Mouse (Mus musculus) kidney, embryonic 16.5 days (tissue): Measurements from ENCODE around the gene Gm1979. TPM values are rescaled to one million over a fixed set of nuclear protein-coding genes. Genes with fewer than 3 reads are reported as not detected.
"Not testable (repeated sequence)": the region's sequence is repeated elsewhere in the genome, so short reads cannot be mapped to it uniquely, and the experiment has no call there.

Source experiments
- ATAC-seq: fragments of 200-750 bp; cut with Nextera tagmentation; 2 replicates; pipeline ENCODE4 v1.8.0; 2017; ENCODE audit warnings: moderate TSS enrichment; ENCODE audit not compliant: low FRiP score, low TSS enrichment
- H3K27ac ChIP-seq: fragments of 300-500 bp; sonication (generic); 2 replicates; pipeline ENCODE4 v1.5.1; 2014; ENCODE audit warnings: low read length
- H3K27me3 ChIP-seq: fragments of 300-500 bp; sonication (generic); 2 replicates; pipeline ENCODE4 v1.6.1; 2014; ENCODE audit warnings: low read length, control low read depth, mixed read lengths; ENCODE audit not compliant: insufficient read depth
- H3K36me3 ChIP-seq: fragments of 300-500 bp; sonication (generic); 2 replicates; pipeline ENCODE4 v1.6.1; 2014; ENCODE audit warnings: low read length, control low read depth, mixed read lengths; ENCODE audit not compliant: insufficient read depth
- H3K4me1 ChIP-seq: fragments of 300-500 bp; sonication (generic); 2 replicates; pipeline ENCODE4 v1.6.1; 2014; ENCODE audit warnings: low read length, control low read depth, mixed read lengths; ENCODE audit not compliant: insufficient read depth
- H3K4me2 ChIP-seq: fragments of 300-500 bp; sonication (generic); replicated peaks from 2 replicates; pipeline ENCODE4 v1.6.1; 2014; ENCODE audit warnings: low read depth, low read length
- H3K4me3 ChIP-seq: fragments of 300-500 bp; sonication (generic); 2 replicates; pipeline ENCODE4 v1.5.1; 2014; ENCODE audit warnings: mild to moderate bottlenecking, low read length
- H3K9ac ChIP-seq: fragments of 300-500 bp; sonication (generic); replicated peaks from 2 replicates; pipeline ENCODE4 v1.6.1; 2014; ENCODE audit warnings: low read length
- H3K9me3 ChIP-seq: fragments of 300-500 bp; sonication (generic); 2 replicates; pipeline ENCODE4 v1.6.1; 2016; ENCODE audit warnings: low read length, control low read depth
- WGBS: fragments of 180-500 bp; shearing (Covaris S2); extraction: QIAGEN DNeasy Blood & Tissue Kit; methylation state at CpG from one replicate; pipeline ENCODE4 v1.1.7; 2014; 5-methylcytosine and 5-hydroxymethylcytosine counted together
- polyA plus RNA-seq: library from polyadenylated mRNA; unstranded; fragments of >200 nt; fragmentation: Nextera tagmentation; extraction: Ambion mirVana; gene quantifications from 2 replicates; pipeline ENCODE4 v1.2.1, GENCODE M21; 2015

Gm1979 gene
- polyA plus RNA-seq: not detected in 2 replicates

DNA sequence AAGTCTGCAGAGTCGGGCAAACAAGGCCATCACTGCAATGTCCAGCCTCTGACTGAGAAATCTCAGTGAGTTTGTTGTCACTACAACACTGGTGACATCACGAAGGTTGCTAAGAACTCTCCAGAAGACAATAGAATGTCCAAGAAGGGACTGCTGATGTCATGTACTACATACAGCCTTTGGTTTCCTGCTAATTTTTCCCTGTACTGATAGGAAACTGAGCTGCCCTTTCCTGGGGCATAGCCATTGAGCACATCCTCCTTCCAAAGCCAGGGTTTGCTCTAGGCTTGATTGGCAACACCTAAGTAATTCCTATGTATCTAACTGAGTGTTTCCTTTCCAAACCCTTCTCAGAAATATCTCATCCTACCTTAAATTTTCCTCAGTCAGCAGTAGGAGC is at the start of gene Gm1979:
Gene Gm1979, minus strand, starts transcription at position 101 of the 400 bp plus-strand sequence.
- H3K4me1 ChIP-seq, H3K9ac ChIP-seq, ATAC-seq, H3K36me3 ChIP-seq, H3K9me3 ChIP-seq, H3K27me3 ChIP-seq, H3K4me2 ChIP-seq, H3K4me3 ChIP-seq, H3K27ac ChIP-seq: not testable (repeated sequence)
- 89% methylated on average over 1 of the region's 2 CpGs for WGBS

DNA sequence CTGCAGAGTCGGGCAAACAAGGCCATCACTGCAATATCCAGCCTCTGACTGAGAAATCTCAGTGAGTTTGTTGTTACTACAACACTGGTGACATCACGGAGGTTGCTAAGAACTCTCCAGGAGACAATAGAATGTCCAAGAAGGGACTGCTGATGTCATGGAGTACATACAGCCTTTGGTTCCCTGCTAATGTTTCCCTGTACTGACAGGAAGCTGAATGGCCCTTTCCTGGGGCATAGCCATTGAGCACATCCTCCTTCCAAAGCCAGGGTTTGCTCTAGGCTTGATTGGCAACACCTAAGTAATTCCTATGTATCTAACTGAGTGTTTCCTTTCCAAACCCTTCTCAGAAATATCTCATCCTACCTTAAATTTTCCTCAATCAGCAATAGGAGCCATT is 34.9 kb upstream of the Gm1979 start, which contains the start of gene Speer4a:
Gene Speer4a, minus strand, starts transcription at position 101 of the 400 bp plus-strand sequence.
- not testable (repeated sequence) for H3K9ac ChIP-seq, H3K27ac ChIP-seq, H3K9me3 ChIP-seq, H3K4me1 ChIP-seq, ATAC-seq, H3K36me3 ChIP-seq, H3K4me3 ChIP-seq, H3K4me2 ChIP-seq, H3K27me3 ChIP-seq
- 69% methylated on average over 2 of the region's 2 CpGs for WGBS

DNA sequence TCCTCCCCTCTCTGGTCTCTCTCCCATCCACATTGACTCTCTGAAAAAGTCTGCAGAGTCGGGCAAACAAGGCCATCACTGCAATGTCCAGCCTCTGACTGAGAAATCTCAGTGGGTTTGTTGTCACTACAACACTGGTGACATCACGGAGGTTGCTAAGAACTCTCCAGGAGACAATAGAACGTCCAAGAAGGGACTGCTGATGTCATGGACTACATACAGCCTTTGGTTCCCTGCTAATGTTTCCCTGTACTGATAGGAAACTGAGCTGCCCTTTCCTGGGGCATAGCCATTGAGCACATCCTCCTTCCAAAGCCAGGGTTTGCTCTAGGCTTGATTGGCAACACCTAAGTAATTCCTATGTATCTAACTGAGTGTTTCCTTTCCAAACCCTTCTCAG is 18.2 kb upstream of the Gm1979 start, which contains the start of gene Gm5862:
Gene Gm5862, minus strand, starts transcription at position 101 of the 400 bp plus-strand sequence.
- WGBS: no CpG with 5 or more reads among the region's 3 CpGs
- not testable (repeated sequence) for H3K4me1 ChIP-seq

DNA sequence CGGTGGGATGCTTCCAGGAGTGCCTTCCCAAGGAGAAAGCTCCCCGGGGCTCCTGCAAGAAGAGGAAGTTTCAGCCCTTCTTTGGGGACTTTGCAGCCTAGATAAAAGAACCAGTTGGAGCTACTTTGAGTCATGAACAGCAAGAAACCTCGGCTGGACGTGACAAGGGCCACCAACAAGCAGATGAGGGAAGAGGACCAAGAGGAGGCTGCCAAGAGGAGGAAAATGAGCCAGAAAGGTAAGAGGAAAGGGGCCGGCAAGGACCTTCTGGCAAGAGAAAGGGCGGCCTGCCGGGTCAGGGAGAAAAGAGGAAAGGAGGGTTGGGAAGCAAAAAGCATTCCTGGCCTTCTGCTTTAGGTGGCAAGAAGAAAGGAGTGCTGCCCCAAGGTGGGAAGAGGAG is 3.1 kb upstream of the Gm1979 start:
- not testable (repeated sequence) for H3K4me3 ChIP-seq, H3K9ac ChIP-seq, H3K4me1 ChIP-seq, H3K4me2 ChIP-seq, ATAC-seq, H3K27ac ChIP-seq, H3K27me3 ChIP-seq, H3K9me3 ChIP-seq, H3K36me3 ChIP-seq
- 65% methylated on average over 6 of the region's 7 CpGs for WGBS

More for the DNA sequence above, 18.2 kb upstream of the Gm1979 start, which contains the start of gene Gm5862:
- H3K27me3 ChIP-seq, H3K9me3 ChIP-seq, ATAC-seq, H3K4me2 ChIP-seq, H3K27ac ChIP-seq, H3K9ac ChIP-seq, H3K36me3 ChIP-seq, H3K4me3 ChIP-seq: not testable (repeated sequence)

DNA sequence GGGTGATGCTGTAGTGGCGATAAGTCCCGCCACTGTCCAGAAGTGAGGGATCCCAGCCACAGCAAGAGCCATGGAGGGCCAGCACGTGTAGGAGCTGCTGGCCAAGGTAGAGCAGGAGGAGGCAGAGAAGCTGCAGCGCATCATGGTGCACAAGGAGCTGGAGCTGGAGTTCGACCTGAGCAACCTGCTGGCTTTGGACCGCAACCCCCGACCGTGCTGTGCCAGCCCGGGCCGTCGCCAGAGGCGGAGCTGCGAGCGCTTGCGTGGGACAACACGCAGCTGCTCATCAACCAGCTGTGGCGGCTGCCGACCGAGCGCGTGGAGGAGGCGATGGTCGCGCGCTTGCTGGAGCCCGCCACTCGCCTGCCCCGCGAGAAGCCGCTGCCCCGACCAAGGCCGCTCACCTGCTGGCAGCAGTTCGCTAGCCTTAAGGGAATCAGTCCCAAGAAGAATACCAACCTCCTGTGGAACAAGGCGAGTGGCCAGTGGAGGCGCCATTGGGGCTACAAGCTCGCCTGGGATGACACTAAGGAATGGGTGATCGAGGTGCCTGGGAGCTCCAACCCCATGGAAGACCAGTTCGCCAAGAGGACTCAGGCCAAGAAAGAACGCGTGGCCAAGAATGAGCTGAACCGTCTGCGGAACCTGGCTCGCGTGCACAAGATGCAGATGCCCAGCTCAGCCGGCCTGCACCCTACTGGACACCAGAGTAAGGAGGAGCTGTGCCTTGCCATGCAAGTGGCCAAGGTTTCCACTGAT is 2.5 kb upstream of the Gm1979 start:
- peak; percentile 89 for ATAC-seq
- not testable (repeated sequence) for H3K27ac ChIP-seq, H3K4me1 ChIP-seq, H3K36me3 ChIP-seq, H3K9me3 ChIP-seq, H3K27me3 ChIP-seq
- peak overlapping the region; percentile 23 for H3K4me3 ChIP-seq
- 0 out of 2 replicates have a peak overlapping the region, but pooled peaks have one; percentile 28 for H3K9ac ChIP-seq
- H3K4me2 ChIP-seq: peak overlapping the region; percentile 47
- 20% methylated on average over 43 of the region's 45 CpGs for WGBS

DNA sequence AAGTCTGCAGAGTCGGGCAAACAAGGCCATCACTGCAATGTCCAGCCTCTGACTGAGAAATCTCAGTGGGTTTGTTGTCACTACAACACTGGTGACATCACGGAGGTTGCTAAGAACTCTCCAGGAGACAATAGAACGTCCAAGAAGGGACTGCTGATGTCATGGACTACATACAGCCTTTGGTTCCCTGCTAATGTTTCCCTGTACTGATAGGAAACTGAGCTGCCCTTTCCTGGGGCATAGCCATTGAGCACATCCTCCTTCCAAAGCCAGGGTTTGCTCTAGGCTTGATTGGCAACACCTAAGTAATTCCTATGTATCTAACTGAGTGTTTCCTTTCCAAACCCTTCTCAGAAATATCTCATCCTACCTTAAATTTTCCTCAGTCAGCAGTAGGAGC is 16.0 kb downstream of the Gm1979 start, which contains the start of gene Gm21698:
Gene Gm21698, minus strand, starts transcription at position 101 of the 400 bp plus-strand sequence.
- H3K36me3 ChIP-seq, H3K4me2 ChIP-seq, H3K4me3 ChIP-seq, H3K9me3 ChIP-seq, ATAC-seq, H3K9ac ChIP-seq, H3K27me3 ChIP-seq, H3K27ac ChIP-seq, H3K4me1 ChIP-seq: not testable (repeated sequence)
- no CpG with 5 or more reads among the region's 3 CpGs for WGBS

DNA sequence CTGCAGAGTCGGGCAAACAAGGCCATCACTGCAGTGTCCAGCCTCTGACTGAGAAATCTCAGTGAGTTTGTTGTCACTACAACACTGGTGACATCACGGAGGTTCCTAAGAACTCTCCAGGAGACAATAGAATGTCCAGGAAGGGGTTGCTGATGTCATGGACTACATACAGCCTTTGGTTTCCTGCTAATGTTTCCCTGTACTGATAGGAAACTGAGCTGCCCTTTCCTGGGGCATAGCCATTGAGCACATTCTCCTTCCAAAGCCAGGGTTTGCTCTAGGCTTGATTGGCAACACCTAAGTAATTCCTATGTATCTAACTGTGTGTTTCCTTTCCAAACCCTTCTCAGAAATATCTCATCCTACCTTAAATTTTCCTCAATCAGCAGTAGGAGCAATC is 32.0 kb downstream of the Gm1979 start, which contains the start of gene Gm21680:
Gene Gm21680, minus strand, starts transcription at position 101 of the 400 bp plus-strand sequence.
- not testable (repeated sequence) for H3K36me3 ChIP-seq, H3K4me3 ChIP-seq, H3K9me3 ChIP-seq, H3K4me1 ChIP-seq, H3K27ac ChIP-seq, H3K27me3 ChIP-seq, H3K4me2 ChIP-seq, H3K9ac ChIP-seq, ATAC-seq
- no CpG with 5 or more reads among the region's 2 CpGs for WGBS

DNA sequence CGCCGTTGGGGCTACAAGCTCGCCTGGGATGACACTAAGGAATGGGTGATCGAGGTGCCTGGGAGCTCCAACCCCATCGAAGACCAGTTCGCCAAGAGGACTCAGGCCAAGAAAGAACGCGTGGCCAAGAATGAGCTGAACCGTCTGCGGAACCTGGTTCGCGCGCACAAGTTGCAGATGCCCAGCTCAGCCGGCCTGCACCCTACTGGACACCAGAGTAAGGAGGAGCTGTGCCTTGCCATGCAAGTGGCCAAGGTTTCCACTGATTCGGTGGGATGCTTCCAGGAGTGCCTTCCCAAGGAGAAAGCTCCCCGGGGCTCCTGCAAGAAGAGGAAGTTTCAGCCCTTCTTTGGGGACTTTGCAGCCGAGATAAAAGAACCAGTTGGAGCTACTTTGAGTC is 47.5 kb downstream of the Gm1979 start:
- ATAC-seq: 0 out of 2 replicates have a peak, but pooled peaks have one; percentile 35
- Histone ChIP-seq H3K4me3 (peak overlapping the region; percentile 29; the same call in 1 of the 2 replicates), H3K4me2 (peak overlapping the region; percentile 42)
- H3K27ac ChIP-seq, H3K27me3 ChIP-seq, H3K36me3 ChIP-seq, H3K4me1 ChIP-seq, H3K9ac ChIP-seq, H3K9me3 ChIP-seq: not testable (repeated sequence)
- WGBS: 61% methylated on average over 16 of the region's 17 CpGs

DNA sequence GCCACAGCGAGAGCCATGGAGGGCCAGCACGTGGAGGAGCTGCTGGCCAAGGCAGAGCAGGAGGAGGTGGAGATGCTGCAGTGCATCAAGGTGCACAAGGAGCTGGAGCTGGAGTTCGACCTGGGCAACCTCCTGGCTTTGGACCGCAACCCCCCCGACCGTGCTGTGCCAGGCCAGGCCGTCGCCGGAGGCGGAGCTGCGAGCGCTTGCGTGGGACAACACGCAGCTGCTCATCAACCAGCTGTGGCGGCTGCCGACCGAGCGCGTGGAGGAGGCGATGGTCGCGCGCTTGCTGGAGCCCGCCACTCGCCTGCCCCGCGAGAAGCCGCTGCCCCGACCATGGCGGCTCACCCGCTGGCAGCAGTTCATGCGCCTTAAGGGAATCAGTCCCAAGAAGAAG is 48.0 kb downstream of the Gm1979 start:
- H3K36me3 ChIP-seq, H3K27ac ChIP-seq, H3K9me3 ChIP-seq, H3K27me3 ChIP-seq, H3K4me1 ChIP-seq, H3K9ac ChIP-seq: not testable (repeated sequence)
- H3K4me2 ChIP-seq: peak overlapping the region; percentile 42
- peak; percentile 63; the same call in 1 of the 2 replicates for ATAC-seq
- H3K4me3 ChIP-seq: peak overlapping the region; percentile 29
- 31% methylated on average over 32 of the region's 32 CpGs for WGBS

DNA sequence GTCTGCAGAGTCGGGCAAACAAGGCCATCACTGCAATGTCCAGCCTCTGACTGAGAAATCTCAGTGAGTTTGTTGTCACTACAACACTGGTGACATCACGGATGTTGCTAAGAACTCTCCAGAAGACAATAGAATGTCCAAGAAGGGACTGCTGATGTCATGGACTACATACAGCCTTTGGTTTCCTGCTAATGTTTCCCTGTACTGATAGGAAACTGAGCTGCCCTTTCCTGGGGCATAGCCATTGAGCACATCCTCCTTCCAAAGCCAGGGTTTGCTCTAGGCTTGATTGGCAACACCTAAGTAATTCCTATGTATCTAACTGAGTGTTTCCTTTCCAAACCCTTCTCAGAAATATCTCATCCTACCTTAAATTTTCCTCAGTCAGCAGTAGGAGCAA is 50.3 kb downstream of the Gm1979 start, which contains the start of gene Gm21671:
Gene Gm21671, minus strand, starts transcription at position 101 of the 400 bp plus-strand sequence.
- 60% methylated on average over 2 of the region's 2 CpGs for WGBS

More for the DNA sequence above, 50.3 kb downstream of the Gm1979 start, which contains the start of gene Gm21671:
- not testable (repeated sequence) for H3K27me3 ChIP-seq, H3K4me1 ChIP-seq, H3K9ac ChIP-seq, H3K9me3 ChIP-seq, H3K27ac ChIP-seq, H3K4me3 ChIP-seq, ATAC-seq, H3K4me2 ChIP-seq, H3K36me3 ChIP-seq
